Comparison of ENCODE assay signal across 18 mouse cellular contexts in the genomic region with DNA sequence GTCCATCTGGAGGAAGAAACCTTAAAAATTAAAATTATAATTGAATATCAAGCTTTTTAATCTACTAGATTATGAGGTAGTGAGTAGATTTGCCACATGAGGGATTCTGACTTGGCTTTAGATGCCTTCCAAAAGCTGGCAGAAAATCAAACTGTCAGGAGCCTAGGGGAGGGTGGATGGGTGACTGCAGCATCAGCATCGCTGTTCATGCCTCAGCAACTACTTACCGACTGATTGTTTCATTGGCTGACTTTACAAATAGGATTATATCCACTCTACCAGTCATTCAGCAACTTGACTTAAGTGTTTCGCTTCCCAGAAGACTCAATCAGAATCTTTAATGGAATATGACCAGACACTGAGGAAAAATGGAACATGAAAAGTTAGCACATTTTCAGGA.
A peak's percentile ranks its signal among the peaks of the same experiment; 100 is the strongest.
DNase-seq lines count a peak whose midpoint lies in the region; ATAC-seq and TF ChIP-seq lines count a peak whose summit lies in the region.
"Had no signal": no experiment of that assay in that cellular context is flagged by ENCODE, and none has a peak within 500 bp of the region (broad histone marks: within the 10 kb centered on the region; RNA-seq: fewer than 3 reads in every experiment).

No protein-coding gene starts in this region.

- H3K4me1 ChIP-seq in hindbrain, embryonic 15.5 days (replicated peaks), result no peaks in the 10 kb centered on the region
- no peaks in the 10 kb centered on the region for H3K4me1 ChIP-seq in hindbrain, embryonic 12.5 days
- H3K4me1 ChIP-seq: forebrain, embryonic 12.5 days had no signal

- no peak for TF ChIP-seq POLR2A in brain, embryonic 14.5 days (IDR thresholded peaks at IDR 0.05; ENCODE audit: borderline replicate concordance, extremely low read depth, insufficient read depth, insufficient read length, poor library complexity, severe bottlenecking)

- no peak overlapping the region for H3K4me2 ChIP-seq in hindbrain, embryonic 15.5 days
- H3K4me2 ChIP-seq in hindbrain, embryonic 12.5 days (replicated peaks), result no peak overlapping the region
- H3K4me2 ChIP-seq: forebrain, embryonic 12.5 days; heart, embryonic 11.5 days had no signal

- intact Hi-C loops in left cerebral cortex, postnatal 4 days (cut with DNase I), result no loop called here
- intact Hi-C loops in left cerebral cortex, adult 2 months (cut with DNase I), result no loop called here

- H3K27me3 ChIP-seq in hindbrain, embryonic 15.5 days, result no peaks in the 10 kb centered on the region
- H3K27me3 ChIP-seq in hindbrain, embryonic 12.5 days, result no peaks in the 10 kb centered on the region
- H3K27me3 ChIP-seq: forebrain, embryonic 12.5 days had no signal

- H3K36me3 ChIP-seq in hindbrain, embryonic 15.5 days, result no peaks in the 10 kb centered on the region
- H3K36me3 ChIP-seq in hindbrain, embryonic 12.5 days, result no peaks in the 10 kb centered on the region
- H3K36me3 ChIP-seq: forebrain, embryonic 12.5 days had no signal

- no peak for TF ChIP-seq CTCF in left cerebral cortex, adult 2 months (IDR thresholded peaks at IDR 0.05)
- no peak for TF ChIP-seq CTCF in brain, embryonic 14.5 days (IDR thresholded peaks at IDR 0.05; ENCODE audit: borderline replicate concordance, extremely low read depth, insufficient read depth, insufficient read length)

- ATAC-seq in hindbrain, embryonic 15.5 days (ENCODE audit: low FRiP score, low read depth), result peak; percentile 54; the same call in 1 of the 2 replicates
- ATAC-seq in hindbrain, embryonic 12.5 days (ENCODE audit: low FRiP score), result no peak
- ATAC-seq: CD4-positive, CD25-positive, alpha-beta regulatory T cell, adult 4 months; intestine, embryonic 16.5 days had no signal

- peak; percentile 3 for DNase-seq in embryo, embryonic 10.5 days (ENCODE audit: low spot score)
- no peak for DNase-seq in embryo, embryonic 9.5 days (ENCODE audit: extremely low spot score)
- DNase-seq in left cerebral cortex, postnatal 4 days, result peak; percentile 42
- DNase-seq in left cerebral cortex, adult 2 months (ENCODE audit: extremely low spot score in 1 of 2, low spot score in 2 of 2), result no peak
- DNase-seq in brain, embryonic 14.5 days (ENCODE audit: low read depth), result peak; percentile 60
- DNase-seq in heart, adult 8-10 months (ENCODE audit: low spot score), result no peak
- DNase-seq: adrenal gland, postnatal 25 days; cerebellum, postnatal 25 days; thymus, adult 2 months; thymus, postnatal 4 days had no signal

- H3K9ac ChIP-seq in hindbrain, embryonic 15.5 days, result no peak overlapping the region
- no peak overlapping the region for H3K9ac ChIP-seq in hindbrain, embryonic 12.5 days
- H3K9ac ChIP-seq: forebrain, embryonic 12.5 days had no signal

- H3K9me3 ChIP-seq in hindbrain, embryonic 15.5 days, result no peaks in the 10 kb centered on the region
- H3K9me3 ChIP-seq in hindbrain, embryonic 12.5 days (replicated peaks), result no peaks in the 10 kb centered on the region
- H3K9me3 ChIP-seq: forebrain, embryonic 12.5 days had no signal

- H3K4me3 ChIP-seq in hindbrain, embryonic 15.5 days, result no peak overlapping the region
- H3K4me3 ChIP-seq in hindbrain, embryonic 12.5 days, result no peak overlapping the region
- H3K4me3 ChIP-seq in left cerebral cortex, adult 2 months, result no peak overlapping the region
- H3K4me3 ChIP-seq: forebrain, embryonic 12.5 days had no signal

- no peak overlapping the region for H3K27ac ChIP-seq in hindbrain, embryonic 15.5 days (replicated peaks)
- no peak overlapping the region for H3K27ac ChIP-seq in hindbrain, embryonic 12.5 days
- no peak overlapping the region for H3K27ac ChIP-seq in left cerebral cortex, adult 2 months
- H3K27ac ChIP-seq: forebrain, embryonic 12.5 days; kidney, postnatal 0 days; macrophage had no signal

- WGBS in hindbrain, embryonic 15.5 days, result 44% methylated on average over 3 of the region's 3 CpGs
- 50% methylated on average over 3 of the region's 3 CpGs for WGBS in hindbrain, embryonic 12.5 days

Comparison
In these comparisons a context has a peak if more than half of its experiments do, and no peak if none do; other contexts are left out.
1. DNase-seq: peak in embryo, embryonic 10.5 days (single experiment), left cerebral cortex, postnatal 4 days (single experiment) and brain, embryonic 14.5 days (single experiment); none in embryo, embryonic 9.5 days (single experiment), left cerebral cortex, adult 2 months (0 of 2) and heart, adult 8-10 months (single experiment).